Mouse (Mus musculus): Measurements from ENCODE around the gene C1d.
"Not testable (repeated sequence)": the region's sequence is repeated elsewhere in the genome, so short reads cannot be mapped to it uniquely, and the experiment has no call there.

C1d gene

GRCm38 (mm10) chr11:17257443-17257842 lies at the start of gene C1d:
C1d (plus strand) TSS chr11:17257579.
- DNase-seq (ENCODE audit: low read depth): peak; percentile 96

GRCm38 (mm10) chr11:17211258-17212140 lies 45.9 kb upstream of the C1d start, which contains the start of gene Pno1:
Pno1 (minus strand) TSS chr11:17211568.
- DNase-seq (ENCODE audit: low read depth): peak; percentile 99

- DNase-seq (ENCODE audit: low read depth): no peak
Measured at GRCm38 (mm10) chr11:17212141-17212495, 45.3 kb upstream of the C1d start.

GRCm38 (mm10) chr11:17212903-17213509 lies 44.4 kb upstream of the C1d start:
- DNase-seq (ENCODE audit: low read depth): peak; percentile 16

GRCm38 (mm10) chr11:17215475-17215874 lies 41.9 kb upstream of the C1d start:
- DNase-seq (ENCODE audit: low read depth): no peak

- DNase-seq (ENCODE audit: low read depth): no peak
Measured at GRCm38 (mm10) chr11:17221126-17221525, 36.3 kb upstream of the C1d start.

- no peak for DNase-seq (ENCODE audit: low read depth)
Measured at GRCm38 (mm10) chr11:17232792-17233191, 24.6 kb upstream of the C1d start.

GRCm38 (mm10) chr11:17236449-17237037 lies 20.8 kb upstream of the C1d start:
- DNase-seq (ENCODE audit: low read depth): no peak

GRCm38 (mm10) chr11:17238598-17238997 lies 18.8 kb upstream of the C1d start:
- DNase-seq (ENCODE audit: low read depth): not testable (repeated sequence)

- no peak for DNase-seq (ENCODE audit: low read depth)
Measured at GRCm38 (mm10) chr11:17248715-17249114, 8.7 kb upstream of the C1d start.

- peak; percentile 19 for DNase-seq (ENCODE audit: low read depth)
Measured at GRCm38 (mm10) chr11:17256813-17257365, 490 bp upstream of the C1d start.

- peak; percentile 84 for DNase-seq (ENCODE audit: low read depth)
Measured at GRCm38 (mm10) chr11:17257861-17258260, 482 bp downstream of the C1d start.

- DNase-seq (ENCODE audit: low read depth): no peak
Measured at GRCm38 (mm10) chr11:17267176-17267575, 9.8 kb downstream of the C1d start.

- no peak for DNase-seq (ENCODE audit: low read depth)
Measured at GRCm38 (mm10) chr11:17268801-17269200, 11.4 kb downstream of the C1d start.

- DNase-seq (ENCODE audit: low read depth): peak; percentile 75
Measured at GRCm38 (mm10) chr11:17279959-17280358, 22.6 kb downstream of the C1d start.

- peak; percentile 52 for DNase-seq (ENCODE audit: low read depth)
Measured at GRCm38 (mm10) chr11:17284055-17284454, 26.7 kb downstream of the C1d start.

GRCm38 (mm10) chr11:17288884-17289283 lies 31.5 kb downstream of the C1d start:
- no peak for DNase-seq (ENCODE audit: low read depth)

- DNase-seq (ENCODE audit: low read depth): no peak
Measured at GRCm38 (mm10) chr11:17306007-17306891, 48.9 kb downstream of the C1d start.

- DNase-seq (ENCODE audit: low read depth): no peak
Measured at GRCm38 (mm10) chr11:17307457-17307856, 50.1 kb downstream of the C1d start.

Measured in induced T-regulatory cell, adult 2 months (primary cell).